Mouse (Mus musculus) midbrain, embryonic 12.5 days (tissue): ENCODE data around the gene Rtf1. TPM values are rescaled to one million over a fixed set of nuclear protein-coding genes. Genes with fewer than 3 reads are reported as not detected.

Experiments used
- ATAC-seq: fragments of 200-750 bp; cut with Nextera tagmentation; 2 replicates; pipeline ENCODE4 v1.8.0; 2017; ENCODE audit warnings: low read depth, moderate TSS enrichment, moderate library complexity; ENCODE audit not compliant: low FRiP score
- H3K27ac ChIP-seq: fragments of 300-500 bp; sonication (generic); replicated peaks from 2 replicates; pipeline ENCODE4 v1.5.1; 2016; ENCODE audit warnings: mild to moderate bottlenecking
- H3K27me3 ChIP-seq: fragments of 300-500 bp; sonication (generic); 2 replicates; pipeline ENCODE4 v1.6.1; 2016; ENCODE audit warnings: mild to moderate bottlenecking
- H3K36me3 ChIP-seq: fragments of 300-500 bp; sonication (generic); 2 replicates; pipeline ENCODE4 v1.6.1; 2016
- H3K4me1 ChIP-seq: fragments of 300-500 bp; sonication (generic); 2 replicates; pipeline ENCODE4 v1.6.1; 2016
- H3K4me2 ChIP-seq: fragments of 300-500 bp; sonication (generic); replicated peaks from 2 replicates; pipeline ENCODE4 v1.6.1; 2016; ENCODE audit warnings: mild to moderate bottlenecking, moderate library complexity
- H3K4me3 ChIP-seq: fragments of 300-500 bp; sonication (generic); 2 replicates; pipeline ENCODE4 v1.5.1; 2016; ENCODE audit warnings: mild to moderate bottlenecking
- H3K9ac ChIP-seq: fragments of 300-500 bp; sonication (generic); replicated peaks from 2 replicates; pipeline ENCODE4 v1.6.1; 2016; ENCODE audit warnings: mild to moderate bottlenecking, moderate library complexity
- H3K9me3 ChIP-seq: fragments of 300-500 bp; sonication (generic); 2 replicates; pipeline ENCODE4 v1.6.1; 2016; ENCODE audit warnings: mild to moderate bottlenecking
- WGBS: fragments of 180-500 bp; shearing (Covaris S2); methylation state at CpG from one replicate; pipeline ENCODE4 v1.1.7; 2016; 5-methylcytosine and 5-hydroxymethylcytosine counted together
- polyA plus RNA-seq: library from polyadenylated mRNA; unstranded; fragments of >200 nt; fragmentation: Nextera tagmentation; extraction: Ambion mirVana; gene quantifications from 2 replicates; pipeline ENCODE4 v1.2.1, GENCODE M21; 2016

The Rtf1 gene
- polyA plus RNA-seq, 1 experiment from 2014 or later: 68.4 TPM

DNA sequence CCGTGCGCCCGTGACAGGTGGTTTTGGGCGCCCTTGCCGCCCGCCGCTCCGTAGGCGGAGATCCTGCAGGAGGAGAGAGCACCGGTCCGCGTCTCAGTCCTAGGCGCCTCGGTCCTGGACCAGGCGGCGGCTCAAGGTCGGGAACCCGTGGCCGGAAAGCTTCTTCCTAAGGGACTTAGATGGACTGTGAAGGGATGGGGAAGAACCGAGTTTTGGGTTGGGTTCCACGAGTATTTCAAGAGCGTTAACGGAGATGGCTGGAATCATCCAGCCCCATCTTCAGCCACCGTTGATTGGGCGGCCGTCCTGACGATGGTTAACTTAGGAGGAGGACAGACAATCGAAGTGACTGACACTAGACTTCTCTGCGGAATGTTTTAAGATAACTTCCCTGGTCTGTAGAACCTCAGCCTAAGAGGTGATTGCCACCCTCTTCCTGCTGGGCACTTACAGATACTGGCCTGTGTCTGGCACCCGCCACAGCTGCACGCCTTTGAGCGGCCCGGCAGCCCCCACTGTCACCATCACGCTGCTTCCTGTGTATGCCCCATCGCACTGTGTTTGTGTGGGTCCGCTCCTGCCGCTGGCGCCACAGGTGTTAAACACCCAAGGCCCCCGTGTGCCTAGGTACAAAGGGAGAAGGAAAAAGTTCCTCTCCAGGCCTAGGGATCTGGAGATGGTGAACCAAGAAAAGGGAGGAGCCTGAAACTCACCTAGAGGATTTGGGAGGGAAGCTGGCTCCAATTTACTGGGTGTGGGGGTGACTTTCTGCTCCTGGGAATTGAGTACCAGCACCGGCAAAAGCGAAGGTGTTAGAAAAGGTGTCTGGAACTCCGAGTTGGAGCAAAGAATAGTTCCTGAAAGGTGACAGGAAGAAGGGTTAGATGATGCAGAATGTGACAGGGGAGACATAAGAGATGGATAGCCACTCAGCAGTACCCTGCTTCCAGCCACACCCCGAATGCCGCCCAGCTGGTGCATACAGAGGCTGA, 84.3 kb downstream of the Rtf1 start:
- 6% methylated on average over 44 of the region's 44 CpGs for WGBS
- Histone ChIP-seq H3K36me3 (peaks cover 8% of the 10 kb centered on the region), H3K4me3 (peak overlapping the region; percentile 66), H3K9ac (peak overlapping the region; percentile 65), H3K27ac (no peak overlapping the region), H3K4me1 (peaks cover 17% of the 10 kb centered on the region), H3K9me3 (no peaks in the 10 kb centered on the region), H3K4me2 (peak overlapping the region; percentile 100), H3K27me3 (peaks cover 70% of the 10 kb centered on the region)
- ATAC-seq: no peak

- no peak for ATAC-seq
- Histone ChIP-seq H3K36me3 (peaks cover 19% of the 10 kb centered on the region), H3K9ac (no peak within 1 kb of the TSS), H3K4me3 (0 out of 2 replicates have a peak within 1 kb of the TSS, but pooled peaks have one; percentile 66), H3K27ac (no peak within 1 kb of the TSS), H3K27me3 (peaks cover 60% of the 10 kb centered on the region), H3K4me2 (no peak within 1 kb of the TSS), H3K9me3 (no peaks in the 10 kb centered on the region), H3K4me1 (peaks cover 17% of the 10 kb centered on the region)
- WGBS: 13% methylated on average over 9 of the region's 9 CpGs
These were observed 85.4 kb downstream of the Rtf1 start, which contains the start of gene Ltk for GRCm38 (mm10) chr2:119760251-119760650. TSS of gene Ltk (minus strand) at chr2:119760431.

GRCm38 (mm10) chr2:119762276-119762675, 87.4 kb downstream of the Rtf1 start:
- peaks cover 45% of the 10 kb centered on the region for H3K27me3 ChIP-seq
- no peaks in the 10 kb centered on the region for H3K9me3 ChIP-seq
- H3K4me1 ChIP-seq: peaks cover 17% of the 10 kb centered on the region
- H3K27ac ChIP-seq: no peak overlapping the region
- no peak overlapping the region for H3K4me2 ChIP-seq
- H3K9ac ChIP-seq: no peak overlapping the region
- 73% methylated on average over 1 of the region's 1 CpGs for WGBS
- ATAC-seq: no peak
- no peak overlapping the region for H3K4me3 ChIP-seq
- peaks cover 32% of the 10 kb centered on the region for H3K36me3 ChIP-seq

- H3K9me3 ChIP-seq: no peaks in the 10 kb centered on the region
- H3K9ac ChIP-seq: no peak overlapping the region
- no peak for ATAC-seq
- peaks cover 1% of the 10 kb centered on the region; the same call in 1 of the 2 replicates for H3K4me1 ChIP-seq
- peaks cover 44% of the 10 kb centered on the region for H3K36me3 ChIP-seq
- H3K4me2 ChIP-seq: no peak overlapping the region
- H3K27me3 ChIP-seq: peaks cover 29% of the 10 kb centered on the region
- no peak overlapping the region for H3K4me3 ChIP-seq
- 82% methylated on average over 4 of the region's 4 CpGs for WGBS
- no peak overlapping the region for H3K27ac ChIP-seq
These were observed 89.1 kb downstream of the Rtf1 start for GRCm38 (mm10) chr2:119763924-119764323.

- Histone ChIP-seq H3K4me3 (no peak overlapping the region), H3K27ac (no peak overlapping the region), H3K4me2 (no peak overlapping the region), H3K36me3 (peaks cover 77% of the 10 kb centered on the region), H3K9me3 (no peaks in the 10 kb centered on the region), H3K4me1 (no peaks in the 10 kb centered on the region), H3K27me3 (0 out of 2 replicates have a peak, but pooled peaks cover 2% of the 10 kb centered on the region), H3K9ac (no peak overlapping the region)
- 93% methylated on average over 6 of the region's 6 CpGs for WGBS
- ATAC-seq: no peak
These were observed 92.4 kb downstream of the Rtf1 start for GRCm38 (mm10) chr2:119767246-119767645.

Other genes with a start within 250 kb of the Rtf1 start
- 4.5 and 5.1 TPM in 2 replicates for gene Ino80, start 197.4 kb upstream of the Rtf1 start, polyA plus RNA-seq
- gene Exd1, start 127.4 kb upstream of the Rtf1 start, polyA plus RNA-seq: 0.52 and 0.54 TPM in 2 replicates
- 58.0 and 61.7 TPM in 2 replicates for gene Chp1, start 127.4 kb upstream of the Rtf1 start, polyA plus RNA-seq
- 86.3 and 90.9 TPM in 2 replicates for gene Nusap1, start 56.8 kb upstream of the Rtf1 start, polyA plus RNA-seq
- 28.2 and 29.1 TPM in 2 replicates for gene Oip5, start 56.6 kb upstream of the Rtf1 start, polyA plus RNA-seq
- gene Ndufaf1, start 12.2 kb upstream of the Rtf1 start, polyA plus RNA-seq: 39.2 and 41.3 TPM in 2 replicates
- 0.77 and 0.97 TPM in 2 replicates for gene Itpka, start 67.3 kb downstream of the Rtf1 start, polyA plus RNA-seq
- gene Ltk, start 85.4 kb downstream of the Rtf1 start, polyA plus RNA-seq: 0.26 and 0.50 TPM in 2 replicates
- 35.4 and 35.9 TPM in 2 replicates for gene Rpap1, start 112.5 kb downstream of the Rtf1 start, polyA plus RNA-seq
- gene Tyro3, start 122.7 kb downstream of the Rtf1 start, polyA plus RNA-seq: 25.7 and 29.2 TPM in 2 replicates
- 40.0 and 44.7 TPM in 2 replicates for gene Mga, start 222.2 kb downstream of the Rtf1 start, polyA plus RNA-seq